Mouse (Mus musculus) MEL (cell line): ENCODE results near the gene Fgf3.

ENCODE experiments used
- CTCF ChIP-seq, 3 experiments: IDR thresholded peaks in 2 of 3; conservative IDR thresholded peaks in 1 of 3; 2 replicates each; pipeline ENCODE4 v1.5.1; 2011 to 2012; ENCODE audit warnings: low read length in 3 of 3, low read depth in 2 of 3, mild to moderate bottlenecking in 2 of 3, improper control_type of control experiment in 1 of 3, inconsistent platforms in 1 of 3, mixed read lengths in 1 of 3, moderate library complexity in 1 of 3; ENCODE audit not compliant: control insufficient read depth in 1 of 3, insufficient read depth in 1 of 3, poor library complexity in 1 of 3, severe bottlenecking in 1 of 3
- E2F4 ChIP-seq: IDR thresholded peaks from 2 replicates; pipeline ENCODE4 v1.6.1; 2011; ENCODE audit warnings: low read depth, low read length, improper control_type of control experiment, borderline replicate concordance
- EP300 ChIP-seq, 2 experiments: IDR thresholded peaks; 2 replicates each; pipeline ENCODE4 v1.6.1; 2011; ENCODE audit warnings: improper control_type of control experiment in 2 of 2, low read length in 2 of 2, low read depth in 1 of 2, mild to moderate bottlenecking in 1 of 2
- MEF2A ChIP-seq: IDR thresholded peaks from 2 replicates; pipeline ENCODE4 v1.6.1; 2014; ENCODE audit warnings: low read depth, mild to moderate bottlenecking, inconsistent platforms, low read length, improper control_type of control experiment; ENCODE audit not compliant: poor library complexity, insufficient replicate concordance, severe bottlenecking; ENCODE audit errors: extremely low read depth
- MXI1 ChIP-seq: IDR thresholded peaks from 2 replicates; pipeline ENCODE4 v1.6.1; 2011; ENCODE audit warnings: mild to moderate bottlenecking, low read depth, low read length, improper control_type of control experiment
- MYC ChIP-seq: IDR thresholded peaks from 2 replicates; pipeline ENCODE4 v1.6.1; 2011; ENCODE audit warnings: low read depth, mild to moderate bottlenecking, low read length, improper control_type of control experiment, moderate library complexity
- POLR2A ChIP-seq, 2 experiments: IDR thresholded peaks; 2 replicates each; pipeline ENCODE4 v1.6.1; 2011 to 2012; ENCODE audit warnings: low read length in 2 of 2, mild to moderate bottlenecking in 2 of 2, control low read depth in 1 of 2, improper control_type of control experiment in 1 of 2, low read depth in 1 of 2, moderate library complexity in 1 of 2; ENCODE audit not compliant: control insufficient read depth in 1 of 2, insufficient read depth in 1 of 2, poor library complexity in 1 of 2
- TCF12 ChIP-seq: IDR thresholded peaks from 2 replicates; pipeline ENCODE4 v1.6.1; 2014; ENCODE audit warnings: low read depth, mild to moderate bottlenecking, inconsistent platforms, low read length, improper control_type of control experiment, moderate library complexity
- ZC3H11A ChIP-seq: IDR thresholded peaks from 2 replicates; pipeline ENCODE4 v1.6.1; 2012; ENCODE audit warnings: low read depth, mild to moderate bottlenecking, inconsistent platforms, low read length, improper control_type of control experiment
- ZKSCAN1 ChIP-seq: IDR thresholded peaks from 2 replicates; pipeline ENCODE4 v1.6.1; 2012; ENCODE audit warnings: low read depth, mild to moderate bottlenecking, inconsistent platforms, low read length, improper control_type of control experiment, moderate library complexity
- ZNF384 ChIP-seq: IDR thresholded peaks from 2 replicates; pipeline ENCODE4 v1.6.1; 2012; ENCODE audit warnings: low read depth, mild to moderate bottlenecking, inconsistent platforms, low read length, improper control_type of control experiment

- no peak for TF ChIP-seq MEF2A
- no peak for TF ChIP-seq POLR2A (IDR thresholded peaks at IDR 0.05; ENCODE audit: control insufficient read depth in 1 of 2, insufficient read depth in 1 of 2, low read depth in 1 of 2, low read length in 2 of 2, poor library complexity in 1 of 2)
- no peak for TF ChIP-seq EP300 (IDR thresholded peaks at IDR 0.05; ENCODE audit: low read depth in 1 of 2, low read length in 2 of 2)
- TF ChIP-seq ZKSCAN1, result no peak
- no peak for TF ChIP-seq CTCF (IDR thresholded peaks at IDR 0.05 in 2 of 3, conservative IDR thresholded peaks at IDR 0.05 in 1 of 3; ENCODE audit: control insufficient read depth in 1 of 3, insufficient read depth in 1 of 3, low read depth in 2 of 3, low read length in 3 of 3, poor library complexity in 1 of 3, severe bottlenecking in 1 of 3)
- no peak for TF ChIP-seq MYC
- TF ChIP-seq MXI1, result no peak
- TF ChIP-seq TCF12, result no peak
- TF ChIP-seq ZC3H11A, result no peak
- TF ChIP-seq E2F4, result no peak
- TF ChIP-seq ZNF384, result no peak
These were observed 40.7 kb upstream of the Fgf3 start for GRCm38 (mm10) chr7:144796986-144797735.
